Mouse (Mus musculus): Measurements from ENCODE around the gene Smoc2. TPM values are rescaled to one million over a fixed set of nuclear protein-coding genes. Genes with fewer than 3 reads are reported as not detected.

The Smoc2 gene
- polyA plus RNA-seq, 1 experiment, result not detected

DNA sequence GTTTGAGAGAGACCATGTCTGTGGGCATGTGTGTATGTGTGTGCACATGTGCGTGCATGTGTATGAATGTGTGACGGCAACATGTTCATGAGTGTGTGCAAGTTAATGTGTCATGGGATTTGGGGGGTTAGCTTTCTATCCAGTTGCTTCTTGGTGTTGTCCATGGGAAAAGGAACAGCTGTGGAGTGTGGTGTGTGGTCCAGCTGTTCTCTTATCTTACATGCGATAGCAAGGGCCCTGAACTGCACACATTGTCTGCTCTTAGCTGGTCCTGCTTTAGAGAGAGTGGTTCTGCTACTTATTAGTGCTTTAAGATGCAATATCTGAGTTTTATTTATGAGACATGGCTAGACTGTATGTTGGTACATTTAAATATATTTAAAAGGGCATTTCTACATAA, 30.6 kb downstream of the Smoc2 start:
- no peak for TF ChIP-seq GATA1 (IDR thresholded peaks at IDR 0.05; ENCODE audit: low read length)

DNA sequence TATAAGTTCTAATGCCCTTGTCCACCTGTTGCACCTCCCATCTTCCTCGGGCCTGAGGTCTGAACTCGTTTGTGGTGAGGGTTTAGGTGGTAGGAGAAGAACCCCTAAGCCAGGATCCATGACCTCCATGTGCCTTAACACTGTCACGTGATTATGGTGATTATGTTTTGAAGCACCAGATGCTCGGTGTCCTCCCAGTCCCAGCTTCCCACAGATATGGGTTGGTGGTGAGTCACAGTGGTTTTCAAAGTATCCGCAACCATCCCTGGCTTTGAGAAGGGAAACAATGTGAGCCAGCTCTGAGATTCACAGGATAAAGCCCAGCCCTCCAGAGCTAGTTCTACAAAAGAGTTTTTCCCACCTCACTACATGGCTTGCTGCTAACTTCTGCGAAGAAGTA, 33.1 kb downstream of the Smoc2 start:
- TF ChIP-seq GATA1 (IDR thresholded peaks at IDR 0.05; ENCODE audit: low read length), result no peak

- no peak for TF ChIP-seq GATA1 (IDR thresholded peaks at IDR 0.05; ENCODE audit: low read length)
Observed at GRCm38 (mm10) chr17:14314308-14314707, 35.0 kb downstream of the Smoc2 start.

DNA sequence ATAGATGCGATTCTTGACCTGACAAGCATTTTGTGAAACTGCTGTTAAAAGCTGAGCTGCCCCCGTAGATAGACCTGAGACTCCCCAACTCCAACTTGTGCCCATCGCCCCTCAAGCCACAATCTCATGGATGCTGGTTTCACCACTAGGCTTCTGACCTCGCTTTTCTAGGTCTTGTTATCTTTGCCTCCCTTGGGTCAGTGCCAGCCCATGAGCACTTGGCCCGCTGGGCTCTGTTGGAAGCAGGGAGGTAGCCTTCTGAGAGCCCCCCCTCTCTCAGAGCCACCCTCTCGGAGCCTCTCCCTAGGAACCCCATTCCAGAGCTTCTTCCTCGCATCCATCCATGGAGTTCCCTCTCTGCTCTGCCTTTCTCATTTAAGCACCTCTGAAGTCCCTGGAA, 37.2 kb downstream of the Smoc2 start:
- no peak for TF ChIP-seq GATA1 (IDR thresholded peaks at IDR 0.05; ENCODE audit: low read length)

- TF ChIP-seq GATA1 (IDR thresholded peaks at IDR 0.05; ENCODE audit: low read length), result no peak
Observed at GRCm38 (mm10) chr17:14317439-14317838, 38.1 kb downstream of the Smoc2 start.

DNA sequence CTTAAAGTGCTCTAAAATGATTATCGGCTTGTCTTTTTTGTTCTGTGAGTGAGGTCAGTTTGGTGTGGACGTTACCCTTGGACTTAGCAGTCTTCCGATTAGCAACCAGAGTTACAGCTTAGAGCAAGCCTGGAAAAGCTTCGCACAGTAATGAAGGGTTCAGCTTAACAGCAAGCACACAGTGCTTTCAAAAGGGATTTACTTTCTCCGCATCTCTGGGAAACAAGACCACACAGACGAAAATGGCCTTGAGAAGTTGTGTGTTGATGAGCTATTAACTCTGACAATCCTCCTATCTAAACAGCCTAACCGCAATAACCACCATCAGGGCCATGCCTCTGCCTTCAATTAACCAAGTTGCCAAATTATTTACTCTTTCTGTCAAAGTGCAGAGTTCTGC, 46.9 kb downstream of the Smoc2 start:
- TF ChIP-seq GATA1 (IDR thresholded peaks at IDR 0.05; ENCODE audit: low read length), result no peak

- TF ChIP-seq GATA1 (IDR thresholded peaks at IDR 0.05; ENCODE audit: low read length), result no peak
Observed at GRCm38 (mm10) chr17:14328037-14328436, 48.7 kb downstream of the Smoc2 start.

GRCm38 (mm10) chr17:14330498-14330897, 51.2 kb downstream of the Smoc2 start:
- TF ChIP-seq GATA1 (IDR thresholded peaks at IDR 0.05; ENCODE audit: low read length), result no peak

GRCm38 (mm10) chr17:14339932-14340557, 60.7 kb downstream of the Smoc2 start:
- no peak for TF ChIP-seq GATA1 (IDR thresholded peaks at IDR 0.05; ENCODE audit: low read length)

GRCm38 (mm10) chr17:14340736-14341135, 61.4 kb downstream of the Smoc2 start:
- TF ChIP-seq GATA1 (IDR thresholded peaks at IDR 0.05; ENCODE audit: low read length), result no peak

- no peak for TF ChIP-seq GATA1 (IDR thresholded peaks at IDR 0.05; ENCODE audit: low read length)
Observed at GRCm38 (mm10) chr17:14342511-14342910, 63.2 kb downstream of the Smoc2 start.

DNA sequence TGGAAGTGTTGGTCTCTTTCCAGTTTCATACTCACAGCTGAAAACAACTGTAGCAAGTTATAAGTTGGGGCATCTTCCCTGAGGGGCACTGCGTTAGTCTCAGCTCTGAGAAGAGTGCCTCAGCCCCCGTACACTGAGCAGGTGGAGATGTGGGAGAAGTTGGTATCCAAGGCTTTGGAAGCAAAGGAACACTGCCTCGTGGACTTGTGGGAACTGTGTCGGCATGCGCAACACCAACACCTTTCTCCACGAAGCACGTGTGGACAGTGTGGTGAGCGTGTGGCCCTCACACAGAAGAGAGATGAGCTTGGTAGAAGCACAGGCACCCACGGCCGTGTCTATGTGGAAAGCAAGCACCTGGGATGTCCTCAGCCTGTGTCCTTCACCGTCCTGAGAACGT, 64.1 kb downstream of the Smoc2 start:
- TF ChIP-seq GATA1 (IDR thresholded peaks at IDR 0.05; ENCODE audit: low read length), result no peak

DNA sequence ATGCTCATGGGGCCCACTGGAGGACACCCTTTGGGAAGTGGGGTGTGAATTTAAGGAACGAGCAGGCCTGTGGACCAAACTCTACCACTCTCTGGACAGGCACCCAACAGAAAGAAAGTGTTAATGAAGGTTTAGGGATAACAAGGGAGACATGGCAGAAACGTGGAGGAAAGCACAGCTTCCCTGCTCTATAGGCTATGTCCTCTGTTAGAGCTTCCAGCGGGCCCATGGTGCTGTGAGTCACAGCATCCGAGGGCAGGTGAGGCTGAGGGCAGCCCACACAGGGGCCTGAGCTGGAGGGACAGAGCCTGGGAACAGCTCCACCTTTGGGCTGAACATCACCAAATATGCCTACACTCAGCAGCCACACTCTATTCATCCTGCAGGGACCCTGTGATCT, 66.2 kb downstream of the Smoc2 start:
- TF ChIP-seq GATA1 (IDR thresholded peaks at IDR 0.05; ENCODE audit: low read length), result no peak

GRCm38 (mm10) chr17:14346891-14347290, 67.6 kb downstream of the Smoc2 start:
- TF ChIP-seq GATA1 (IDR thresholded peaks at IDR 0.05; ENCODE audit: low read length), result no peak

DNA sequence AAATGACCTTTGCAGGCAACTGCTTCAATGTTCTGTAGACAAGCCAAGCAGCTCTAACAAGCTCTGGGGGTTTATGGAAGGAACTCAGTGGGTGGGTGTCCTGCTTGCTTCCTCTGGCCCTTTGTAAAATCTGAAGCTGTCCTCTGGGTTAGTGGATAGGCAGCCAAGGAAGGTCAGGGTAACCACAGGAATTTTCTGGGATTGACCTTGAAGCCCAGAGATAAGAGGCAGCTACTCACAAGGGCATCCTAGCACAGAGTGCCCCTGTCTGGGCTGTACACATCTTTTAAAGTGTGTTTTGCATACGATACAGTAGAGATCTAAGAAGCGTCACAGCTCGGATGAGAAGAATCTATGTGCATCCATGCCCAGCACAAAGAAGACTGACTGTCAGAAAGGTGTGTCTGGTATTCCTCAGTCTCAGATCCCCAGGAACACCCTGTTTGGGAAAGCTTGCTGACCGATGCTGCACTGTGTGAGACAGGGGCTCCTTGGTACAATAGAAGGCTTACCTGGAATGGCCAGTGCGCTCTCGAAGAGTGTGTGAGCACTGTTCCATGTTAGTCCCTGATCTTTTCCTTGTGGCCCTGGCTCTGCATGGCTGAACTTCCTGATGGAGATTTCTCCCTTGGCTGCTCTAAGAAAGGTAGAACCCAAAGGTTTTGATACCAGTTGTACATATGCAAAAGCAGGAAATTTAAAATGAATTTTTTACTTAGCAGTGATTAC, 69.9 kb downstream of the Smoc2 start:
- no peak for TF ChIP-seq GATA1 (IDR thresholded peaks at IDR 0.05; ENCODE audit: low read length)

GRCm38 (mm10) chr17:14353219-14354079, 74.1 kb downstream of the Smoc2 start:
- TF ChIP-seq GATA1 (IDR thresholded peaks at IDR 0.05; ENCODE audit: low read length), result no peak
